Mouse (Mus musculus) limb, embryonic 12.5 days (tissue): ENCODE measurements around the gene Gm49601. TPM values are rescaled to one million over a fixed set of nuclear protein-coding genes. Genes with fewer than 3 reads are reported as not detected.
A peak's percentile ranks its signal among the peaks of the same experiment; 100 is the strongest.

Experiments
- ATAC-seq: fragments of 200-750 bp; cut with Nextera tagmentation; 2 replicates; pipeline ENCODE4 v1.8.0; 2017; ENCODE audit warnings: low read depth, moderate TSS enrichment; ENCODE audit not compliant: insufficient number of reproducible peaks, insufficient read depth, low FRiP score, low TSS enrichment
- H3K27ac ChIP-seq: fragments of 300-500 bp; sonication (generic); 2 replicates; pipeline ENCODE4 v1.5.1; 2016; ENCODE audit warnings: mild to moderate bottlenecking, moderate library complexity
- H3K27me3 ChIP-seq: fragments of 300-500 bp; sonication (generic); 2 replicates; pipeline ENCODE4 v1.6.1; 2016; ENCODE audit warnings: mild to moderate bottlenecking, moderate library complexity
- H3K36me3 ChIP-seq: fragments of 300-500 bp; sonication (generic); 2 replicates; pipeline ENCODE4 v1.6.1; 2016; ENCODE audit warnings: mild to moderate bottlenecking, moderate library complexity
- H3K4me1 ChIP-seq: fragments of 300-500 bp; sonication (generic); replicated peaks from 2 replicates; pipeline ENCODE4 v1.6.1; 2016
- H3K4me2 ChIP-seq: fragments of 300-500 bp; sonication (generic); 2 replicates; pipeline ENCODE4 v1.6.1; 2016; ENCODE audit warnings: mild to moderate bottlenecking, moderate library complexity
- H3K4me3 ChIP-seq: fragments of 300-500 bp; sonication (generic); replicated peaks from 2 replicates; pipeline ENCODE4 v1.5.1; 2016; ENCODE audit warnings: mild to moderate bottlenecking
- H3K9ac ChIP-seq: fragments of 300-500 bp; sonication (generic); replicated peaks from 2 replicates; pipeline ENCODE4 v1.6.1; 2016; ENCODE audit warnings: mild to moderate bottlenecking, moderate library complexity
- H3K9me3 ChIP-seq: fragments of 300-500 bp; sonication (generic); 2 replicates; pipeline ENCODE4 v1.6.1; 2016; ENCODE audit warnings: mild to moderate bottlenecking, moderate library complexity
- WGBS: fragments of 180-500 bp; shearing (Covaris S2); methylation state at CpG from one replicate; pipeline ENCODE4 v1.1.7; 2016; 5-methylcytosine and 5-hydroxymethylcytosine counted together
- polyA plus RNA-seq: library from polyadenylated mRNA; unstranded; fragments of >200 nt; fragmentation: Nextera tagmentation; extraction: Ambion mirVana; gene quantifications from 2 replicates; pipeline ENCODE4 v1.2.1, GENCODE M21; 2016

Gene Gm49601
- polyA plus RNA-seq, 1 experiment from 2014 or later, result 5.2 TPM

- H3K4me2 ChIP-seq, result no peak overlapping the region
- no peaks in the 10 kb centered on the region for H3K9me3 ChIP-seq
- H3K27me3 ChIP-seq, result no peaks in the 10 kb centered on the region
- whole genome bisulfite sequencing, result 83% methylated on average over 4 of the region's 4 CpGs
- no peak overlapping the region for H3K4me3 ChIP-seq
- H3K27ac ChIP-seq, result no peak overlapping the region
- no peak for ATAC-seq
- no peak overlapping the region for H3K9ac ChIP-seq
- H3K36me3 ChIP-seq, result no peaks in the 10 kb centered on the region
- no peaks in the 10 kb centered on the region for H3K4me1 ChIP-seq
Observed at GRCm38 (mm10) chr16:18642897-18643296, 16.7 kb upstream of the Gm49601 start.

- Histone ChIP-seq H3K4me3 (no peak overlapping the region), H3K27me3 (no peaks in the 10 kb centered on the region), H3K9me3 (no peaks in the 10 kb centered on the region), H3K4me1 (no peaks in the 10 kb centered on the region), H3K27ac (no peak overlapping the region), H3K36me3 (no peaks in the 10 kb centered on the region), H3K4me2 (no peak overlapping the region), H3K9ac (no peak overlapping the region)
- WGBS, result 55% methylated on average over 7 of the region's 7 CpGs
- ATAC-seq, result no peak
Observed at GRCm38 (mm10) chr16:18642291-18642690, 16.1 kb upstream of the Gm49601 start.

GRCm38 (mm10) chr16:18639382-18639929, 13.2 kb upstream of the Gm49601 start:
- H3K36me3 ChIP-seq, result no peaks in the 10 kb centered on the region
- H3K4me2 ChIP-seq, result no peak overlapping the region
- no peak overlapping the region for H3K4me3 ChIP-seq
- no peaks in the 10 kb centered on the region for H3K9me3 ChIP-seq
- H3K27me3 ChIP-seq, result no peaks in the 10 kb centered on the region
- 71% methylated on average over 1 of the region's 1 CpGs for WGBS
- no peaks in the 10 kb centered on the region for H3K4me1 ChIP-seq
- no peak for ATAC-seq
- H3K27ac ChIP-seq, result no peak overlapping the region
- H3K9ac ChIP-seq, result no peak overlapping the region

DNA sequence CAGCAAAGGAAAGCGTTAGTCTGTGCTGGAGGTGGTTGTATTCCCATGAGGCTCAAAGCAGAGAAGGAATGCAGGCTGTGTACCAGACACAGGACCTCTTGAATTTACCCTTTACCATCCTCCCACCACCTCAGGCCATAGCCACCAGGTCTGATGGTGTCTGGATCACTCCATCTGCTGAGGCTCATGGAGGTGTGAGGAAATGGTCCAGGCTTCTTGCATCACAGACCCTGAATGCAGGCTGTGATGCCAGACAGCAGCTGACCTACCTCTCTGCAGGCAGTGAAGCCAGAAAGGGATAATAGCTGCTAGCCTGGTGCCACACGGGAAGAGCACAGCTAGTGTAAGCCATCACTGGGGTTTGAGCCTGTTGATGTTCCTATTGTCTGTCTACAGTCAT, 12.2 kb upstream of the Gm49601 start:
- H3K4me2 ChIP-seq, result no peak overlapping the region
- H3K9ac ChIP-seq, result no peak overlapping the region
- H3K27me3 ChIP-seq, result no peaks in the 10 kb centered on the region
- no peak for ATAC-seq
- 46% methylated on average over 2 of the region's 2 CpGs for WGBS
- no peaks in the 10 kb centered on the region for H3K4me1 ChIP-seq
- 0 out of 2 replicates have a peak, but pooled peaks cover 3% of the 10 kb centered on the region for H3K9me3 ChIP-seq
- H3K36me3 ChIP-seq, result no peaks in the 10 kb centered on the region
- no peak overlapping the region for H3K4me3 ChIP-seq
- H3K27ac ChIP-seq, result no peak overlapping the region

DNA sequence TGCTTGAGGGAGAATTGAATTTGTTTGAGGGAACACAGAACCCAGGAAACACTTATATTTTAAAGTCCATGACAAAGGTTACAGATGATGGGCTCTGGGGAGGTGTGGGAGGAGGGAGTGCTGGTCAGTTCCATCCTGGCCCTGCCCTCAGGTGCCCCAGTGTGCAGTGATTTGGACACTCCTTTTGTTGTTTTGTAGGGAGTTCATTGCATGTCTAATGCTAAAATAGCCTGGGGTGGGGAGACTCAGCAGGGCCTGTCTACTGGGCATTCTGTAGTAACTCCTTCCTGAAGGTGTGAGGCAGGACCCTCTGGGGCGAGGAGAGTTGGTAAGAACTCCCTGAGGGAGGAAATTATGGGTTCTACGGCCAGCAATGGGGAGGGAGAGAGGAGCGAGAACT, 10.6 kb upstream of the Gm49601 start:
- H3K4me2 ChIP-seq, result no peak overlapping the region
- no peaks in the 10 kb centered on the region for H3K36me3 ChIP-seq
- H3K4me3 ChIP-seq, result no peak overlapping the region
- ATAC-seq, result no peak
- H3K9me3 ChIP-seq, result 0 out of 2 replicates have a peak, but pooled peaks cover 3% of the 10 kb centered on the region
- 58% methylated on average over 3 of the region's 3 CpGs for WGBS
- H3K27me3 ChIP-seq, result peaks cover under 1% of the 10 kb centered on the region; the same call in 1 of the 2 replicates
- no peaks in the 10 kb centered on the region for H3K4me1 ChIP-seq
- no peak overlapping the region for H3K27ac ChIP-seq
- no peak overlapping the region for H3K9ac ChIP-seq

GRCm38 (mm10) chr16:18636401-18636800, 10.2 kb upstream of the Gm49601 start:
- H3K9me3 ChIP-seq, result 0 out of 2 replicates have a peak, but pooled peaks cover 3% of the 10 kb centered on the region
- H3K9ac ChIP-seq, result no peak overlapping the region
- ATAC-seq, result no peak
- peaks cover 4% of the 10 kb centered on the region; the same call in 1 of the 2 replicates for H3K27me3 ChIP-seq
- no peak overlapping the region for H3K4me3 ChIP-seq
- no peak overlapping the region for H3K27ac ChIP-seq
- no peaks in the 10 kb centered on the region for H3K36me3 ChIP-seq
- no peaks in the 10 kb centered on the region for H3K4me1 ChIP-seq
- 79% methylated on average over 5 of the region's 5 CpGs for WGBS
- H3K4me2 ChIP-seq, result no peak overlapping the region

DNA sequence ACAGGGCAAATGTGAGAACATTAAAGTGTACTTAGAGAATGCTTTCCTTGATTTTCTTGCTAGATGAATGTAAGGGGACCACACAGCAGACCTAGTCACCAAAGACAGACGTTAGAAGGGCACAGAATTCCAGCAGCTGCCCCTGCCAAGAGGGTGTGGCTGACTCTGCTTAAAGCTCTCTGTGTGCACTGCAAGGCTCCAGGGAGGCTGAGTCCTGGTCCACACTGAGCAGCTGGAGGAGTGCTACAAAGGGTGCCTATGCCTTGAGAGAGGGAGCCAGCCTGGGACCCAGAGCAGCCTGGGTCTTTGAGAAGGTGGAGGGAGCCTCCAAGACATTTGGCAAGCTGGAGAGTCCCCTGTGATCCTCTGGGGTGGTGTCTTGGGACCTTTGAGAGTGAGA, 7.1 kb upstream of the Gm49601 start:
- ATAC-seq, result no peak; the same call in 1 of the 2 replicates
- no peak overlapping the region for H3K4me3 ChIP-seq
- 20% methylated on average over 1 of the region's 1 CpGs for WGBS
- no peak overlapping the region for H3K4me2 ChIP-seq
- peaks cover 8% of the 10 kb centered on the region for H3K4me1 ChIP-seq
- peaks cover 10% of the 10 kb centered on the region; the same call in 1 of the 2 replicates for H3K27me3 ChIP-seq
- peak overlapping the region; percentile 14; the same call in 1 of the 2 replicates for H3K27ac ChIP-seq
- H3K36me3 ChIP-seq, result no peaks in the 10 kb centered on the region
- H3K9ac ChIP-seq, result no peak overlapping the region
- 0 out of 2 replicates have a peak, but pooled peaks cover 3% of the 10 kb centered on the region for H3K9me3 ChIP-seq

GRCm38 (mm10) chr16:18632816-18633215, 6.6 kb upstream of the Gm49601 start:
- 65% methylated on average over 2 of the region's 2 CpGs for WGBS
- no peak for ATAC-seq
- H3K4me3 ChIP-seq, result no peak overlapping the region
- peaks cover 15% of the 10 kb centered on the region for H3K27me3 ChIP-seq
- H3K9me3 ChIP-seq, result 0 out of 2 replicates have a peak, but pooled peaks cover 3% of the 10 kb centered on the region
- no peaks in the 10 kb centered on the region for H3K36me3 ChIP-seq
- no peak overlapping the region for H3K4me2 ChIP-seq
- H3K27ac ChIP-seq, result peak overlapping the region; percentile 41; the same call in 1 of the 2 replicates
- H3K9ac ChIP-seq, result peak overlapping the region; percentile 18; the same call in 1 of the 2 replicates
- peaks cover 13% of the 10 kb centered on the region for H3K4me1 ChIP-seq

DNA sequence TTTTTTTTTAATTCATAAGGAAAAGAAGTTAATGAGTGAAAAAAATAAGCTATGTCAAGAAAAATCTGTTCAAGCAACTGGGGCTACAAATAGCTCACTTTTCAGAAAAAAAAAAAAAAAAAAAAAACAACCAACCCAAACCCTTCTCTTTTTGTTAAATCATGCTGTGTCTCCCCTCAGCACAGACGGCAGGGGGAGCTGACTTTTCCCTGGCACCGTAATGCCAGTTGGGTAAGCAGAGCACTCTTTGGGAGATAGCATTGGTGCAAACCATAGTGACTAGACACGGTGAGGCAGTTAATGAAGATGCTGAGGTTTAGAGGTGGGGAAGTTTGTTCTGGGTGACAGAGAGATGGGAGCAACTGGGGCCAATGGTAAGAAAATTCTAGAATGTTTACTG, 5.8 kb upstream of the Gm49601 start:
- Histone ChIP-seq H3K9me3 (0 out of 2 replicates have a peak, but pooled peaks cover 3% of the 10 kb centered on the region), H3K4me2 (no peak overlapping the region), H3K27me3 (peaks cover 23% of the 10 kb centered on the region), H3K36me3 (no peaks in the 10 kb centered on the region), H3K4me3 (no peak overlapping the region), H3K4me1 (peaks cover 21% of the 10 kb centered on the region), H3K9ac (no peak overlapping the region), H3K27ac (no peak overlapping the region)
- ATAC-seq, result no peak
- WGBS, result 53% methylated on average over 3 of the region's 3 CpGs

GRCm38 (mm10) chr16:18631141-18631540, 4.9 kb upstream of the Gm49601 start:
- no peak for ATAC-seq
- H3K27me3 ChIP-seq, result peaks cover 32% of the 10 kb centered on the region

DNA sequence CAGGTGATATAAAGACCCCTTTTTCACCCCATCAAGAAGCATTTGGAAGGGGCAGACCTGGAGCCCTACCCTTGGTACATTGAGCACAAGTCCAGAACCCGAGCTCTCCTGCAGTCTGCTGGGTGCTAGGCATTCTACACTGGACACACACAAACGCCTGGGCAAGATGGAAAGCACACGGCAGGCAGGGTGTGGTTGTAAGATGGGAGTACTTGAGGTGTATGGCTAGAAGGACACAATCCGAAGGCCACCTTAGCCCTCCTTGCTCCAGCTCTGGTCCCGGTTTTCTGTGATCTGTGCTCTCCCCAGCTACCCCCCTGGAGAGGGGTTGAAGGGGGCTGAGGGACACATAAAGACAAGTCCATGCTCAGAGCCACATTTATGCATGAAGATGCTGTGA, 4.1 kb upstream of the Gm49601 start:
- peaks cover 34% of the 10 kb centered on the region for H3K4me1 ChIP-seq
- peak overlapping the region; percentile 90 for H3K4me3 ChIP-seq
- peak overlapping the region; percentile 73 for H3K4me2 ChIP-seq
- H3K9me3 ChIP-seq, result 0 out of 2 replicates have a peak, but pooled peaks cover 3% of the 10 kb centered on the region
- H3K36me3 ChIP-seq, result peaks cover 3% of the 10 kb centered on the region; the same call in 1 of the 2 replicates
- no peak overlapping the region for H3K27ac ChIP-seq
- H3K9ac ChIP-seq, result peak overlapping the region; percentile 88
- ATAC-seq, result no peak
- WGBS, result 48% methylated on average over 5 of the region's 5 CpGs
- peaks cover 40% of the 10 kb centered on the region for H3K27me3 ChIP-seq

More at GRCm38 (mm10) chr16:18631141-18631540, 4.9 kb upstream of the Gm49601 start:
- H3K9ac ChIP-seq, result no peak overlapping the region
- 0 out of 2 replicates have a peak, but pooled peaks cover 3% of the 10 kb centered on the region for H3K9me3 ChIP-seq
- H3K4me1 ChIP-seq, result peaks cover 27% of the 10 kb centered on the region
- H3K27ac ChIP-seq, result no peak overlapping the region
- H3K36me3 ChIP-seq, result no peaks in the 10 kb centered on the region
- no peak overlapping the region for H3K4me2 ChIP-seq
- H3K4me3 ChIP-seq, result no peak overlapping the region
- WGBS, result 63% methylated on average over 7 of the region's 7 CpGs
